Mouse (Mus musculus): ENCODE results near the gene Npw.
A peak's percentile ranks its signal among the peaks of the same experiment; 100 is the strongest.

Npw gene

GRCm38 (mm10) chr17:24658017-24658758 is at the start of gene Npw:
Npw (minus strand) TSS chr17:24658457.
- DNase-seq (ENCODE audit: low spot score), result no peak

- no peak for DNase-seq (ENCODE audit: low spot score)
Observed at GRCm38 (mm10) chr17:24707801-24708425, 49.7 kb upstream of the Npw start.

GRCm38 (mm10) chr17:24706982-24707800 is 48.9 kb upstream of the Npw start, which contains the start of gene Tbl3:
Tbl3 (minus strand) TSS chr17:24707660.
- DNase-seq (ENCODE audit: low spot score), result peak; percentile 92

- no peak for DNase-seq (ENCODE audit: low spot score)
Observed at GRCm38 (mm10) chr17:24705821-24706220, 47.6 kb upstream of the Npw start.

- DNase-seq (ENCODE audit: low spot score), result no peak
Observed at GRCm38 (mm10) chr17:24701251-24701650, 43.0 kb upstream of the Npw start.

- DNase-seq (ENCODE audit: low spot score), result no peak
Observed at GRCm38 (mm10) chr17:24699473-24699872, 41.2 kb upstream of the Npw start.

GRCm38 (mm10) chr17:24698715-24699114 is 40.5 kb upstream of the Npw start:
- no peak for DNase-seq (ENCODE audit: low spot score)

- DNase-seq (ENCODE audit: low spot score), result no peak
Observed at GRCm38 (mm10) chr17:24697985-24698384, 39.7 kb upstream of the Npw start.

- DNase-seq (ENCODE audit: low spot score), result peak; percentile 73
Observed at GRCm38 (mm10) chr17:24696011-24696697, 37.9 kb upstream of the Npw start, which contains the start of the genes Gfer and Noxo1. Gfer (minus strand) TSS chr17:24696156. Noxo1 (plus strand) TSS chr17:24696234.

- no peak for DNase-seq (ENCODE audit: low spot score)
Observed at GRCm38 (mm10) chr17:24695326-24696010, 37.2 kb upstream of the Npw start.

- DNase-seq (ENCODE audit: low spot score), result no peak
Observed at GRCm38 (mm10) chr17:24692385-24692784, 34.1 kb upstream of the Npw start.

GRCm38 (mm10) chr17:24689251-24690081 is 31.2 kb upstream of the Npw start, which contains the start of gene Syngr3:
Syngr3 (minus strand) TSS chr17:24689955.
- no peak for DNase-seq (ENCODE audit: low spot score)

- no peak for DNase-seq (ENCODE audit: low spot score)
Observed at GRCm38 (mm10) chr17:24687599-24687998, 29.3 kb upstream of the Npw start.

GRCm38 (mm10) chr17:24687146-24687595 is 28.9 kb upstream of the Npw start:
- no peak for DNase-seq (ENCODE audit: low spot score)

GRCm38 (mm10) chr17:24686514-24686913 is 28.3 kb upstream of the Npw start:
- no peak for DNase-seq (ENCODE audit: low spot score)

GRCm38 (mm10) chr17:24677500-24678080 is 19.3 kb upstream of the Npw start:
- no peak for DNase-seq (ENCODE audit: low spot score)

GRCm38 (mm10) chr17:24676877-24677276 is 18.6 kb upstream of the Npw start:
- DNase-seq (ENCODE audit: low spot score), result no peak

- DNase-seq (ENCODE audit: low spot score), result no peak
Observed at GRCm38 (mm10) chr17:24676187-24676586, 17.9 kb upstream of the Npw start.

- DNase-seq (ENCODE audit: low spot score), result no peak
Observed at GRCm38 (mm10) chr17:24674277-24674676, 16.0 kb upstream of the Npw start.

GRCm38 (mm10) chr17:24672141-24672540 is 13.9 kb upstream of the Npw start:
- no peak for DNase-seq (ENCODE audit: low spot score)

Measured in left cerebral cortex, adult 11 months (tissue).